Mouse (Mus musculus) G1E-ER4 (cell line): ENCODE data around the gene Tmem169. TPM values are rescaled to one million over a fixed set of nuclear protein-coding genes. Genes with fewer than 3 reads are reported as not detected.

Source experiments
- GATA1 ChIP-seq: IDR thresholded peaks from one replicate; pipeline ENCODE4 v1.8.0; 2012; ENCODE audit warnings: low read length, inconsistent platforms
- polyA plus RNA-seq: library from polyadenylated mRNA; stranded (reverse); fragments of >175 nt; gene quantifications from 2 replicates; pipeline ENCODE4 v1.2.3, GENCODE M21; 2012

Gene Tmem169
- polyA plus RNA-seq, result not detected in 2 replicates

GRCm38 (mm10) chr1:72283992-72284485 lies at the start of gene Tmem169, which contains the start of gene Pecr:
TSS of gene Tmem169 (plus strand) at chr1:72284369.
TSS of gene Pecr (minus strand) at chr1:72284314.
- no peak for TF ChIP-seq GATA1

DNA sequence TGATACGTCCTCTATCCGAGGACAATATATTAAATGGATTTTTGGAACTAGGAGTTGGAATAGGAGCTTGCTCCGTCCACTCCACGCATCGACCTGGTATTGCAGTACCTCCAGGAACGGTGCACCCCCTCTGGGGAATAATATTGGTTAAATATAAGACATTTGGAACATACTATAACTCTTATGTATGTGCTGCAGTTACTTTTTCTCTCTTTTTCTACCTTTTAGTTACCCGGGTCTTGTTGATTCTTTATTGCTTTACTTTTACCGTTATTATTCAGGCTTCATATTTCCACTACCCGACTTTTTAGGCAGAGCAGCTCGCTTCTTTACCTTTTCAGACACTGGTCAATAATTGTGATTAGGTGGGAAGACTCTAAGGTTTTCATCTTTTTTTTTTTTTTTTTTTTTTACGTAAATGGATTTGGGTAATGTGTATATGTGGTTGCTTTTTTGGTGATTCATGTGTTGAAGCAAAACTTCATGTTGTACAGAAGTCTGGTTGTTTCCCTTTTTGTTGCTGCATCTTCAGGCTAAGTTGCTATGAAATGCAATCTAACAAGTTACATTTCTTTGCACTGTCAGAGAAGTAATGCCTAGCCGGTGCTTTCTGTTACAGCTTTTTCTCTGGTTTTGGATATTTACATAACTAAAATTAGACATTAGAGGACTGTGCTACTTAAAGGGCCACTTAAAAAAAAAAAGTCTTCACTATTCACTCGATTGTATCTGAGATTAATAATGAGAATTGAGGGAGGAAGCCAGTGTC lies 47.0 kb upstream of the Tmem169 start:
- TF ChIP-seq GATA1, result no peak

DNA sequence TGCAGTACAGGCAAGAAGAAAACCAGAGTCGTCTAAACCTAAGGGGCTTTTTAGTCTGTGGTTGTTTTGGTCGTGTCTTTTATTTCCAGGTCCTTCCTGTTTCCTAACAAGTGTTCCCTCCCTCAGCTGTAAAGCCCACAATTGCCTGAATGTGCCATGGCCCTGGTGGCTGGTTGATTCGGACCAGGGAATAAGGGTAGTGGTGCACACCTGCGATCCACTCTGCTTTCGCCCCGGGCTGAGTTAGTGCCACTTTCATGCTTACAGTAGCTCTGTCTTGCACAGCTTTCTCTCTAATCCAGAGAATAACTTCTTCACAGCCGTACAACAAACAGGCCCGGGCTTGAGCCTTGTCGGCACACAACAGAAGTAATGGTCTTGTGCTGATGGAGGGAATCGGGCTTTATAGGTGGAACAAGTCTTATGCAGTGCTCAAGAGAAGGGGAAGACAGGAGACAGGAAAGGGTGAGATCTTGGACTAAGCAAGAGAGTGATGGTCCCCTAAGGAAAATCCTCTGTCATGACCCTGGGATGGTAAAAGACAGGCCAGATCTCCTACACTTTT lies 46.1 kb upstream of the Tmem169 start:
- TF ChIP-seq GATA1, result no peak

DNA sequence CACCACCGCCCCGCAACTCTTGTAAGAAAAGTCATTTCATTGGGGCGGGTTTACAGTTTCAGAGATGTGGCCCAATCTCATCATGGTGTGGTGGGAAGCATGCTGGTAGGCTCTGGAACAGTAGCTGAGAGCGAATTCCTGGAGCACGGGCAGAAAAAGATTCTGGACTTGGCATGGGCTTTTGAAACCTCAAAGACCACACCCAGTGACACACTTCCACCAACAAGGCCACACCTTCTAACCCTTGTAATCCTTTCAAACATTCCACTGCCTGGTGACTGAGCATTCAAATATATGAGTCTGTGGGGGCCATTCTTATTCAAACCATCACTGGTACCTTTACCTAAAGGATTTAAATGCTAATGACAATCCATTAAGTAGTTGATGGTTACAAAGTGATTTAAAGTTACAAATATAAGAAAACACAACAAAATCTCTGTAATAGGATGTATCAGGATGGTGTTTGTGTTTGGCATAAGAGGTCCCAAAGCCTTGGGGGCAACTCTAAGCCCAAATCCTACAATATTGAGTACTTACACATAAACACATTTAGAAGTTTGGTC lies 41.5 kb upstream of the Tmem169 start:
- no peak for TF ChIP-seq GATA1

GRCm38 (mm10) chr1:72243656-72244316 lies 40.4 kb upstream of the Tmem169 start:
- TF ChIP-seq GATA1, result peak; percentile 58

DNA sequence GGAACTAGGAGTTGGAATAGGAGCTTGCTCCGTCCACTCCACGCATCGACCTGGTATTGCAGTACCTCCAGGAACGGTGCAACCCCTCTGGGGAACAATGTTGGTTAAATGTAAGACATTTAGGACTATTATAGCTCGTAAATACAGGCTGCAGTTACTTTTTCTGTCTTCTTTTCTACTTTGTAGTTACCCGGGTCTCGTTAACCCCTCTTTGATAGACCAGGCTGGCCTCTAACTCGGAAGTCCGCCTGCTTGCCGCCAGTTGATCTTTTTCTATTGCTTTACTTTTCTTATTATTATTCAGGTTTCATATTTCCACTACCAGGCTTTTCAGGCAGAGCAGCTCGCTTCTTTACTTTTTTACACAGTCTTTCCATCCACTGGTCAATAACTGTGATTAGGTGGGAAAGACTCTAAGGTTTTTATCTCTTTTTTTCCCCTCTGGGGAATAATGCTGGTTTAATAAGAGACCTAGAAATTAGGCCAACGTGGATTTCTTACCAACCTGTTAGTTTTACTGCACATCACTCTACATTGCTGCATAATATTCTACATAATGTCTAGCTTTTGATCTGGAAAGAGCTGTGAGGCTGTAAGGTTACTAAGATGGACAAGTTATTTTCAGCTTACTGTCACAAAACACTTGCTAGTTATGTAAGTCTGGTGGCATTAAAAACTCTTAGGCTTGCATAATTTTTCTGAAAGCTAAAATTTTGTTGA lies 39.7 kb upstream of the Tmem169 start:
- no peak for TF ChIP-seq GATA1

DNA sequence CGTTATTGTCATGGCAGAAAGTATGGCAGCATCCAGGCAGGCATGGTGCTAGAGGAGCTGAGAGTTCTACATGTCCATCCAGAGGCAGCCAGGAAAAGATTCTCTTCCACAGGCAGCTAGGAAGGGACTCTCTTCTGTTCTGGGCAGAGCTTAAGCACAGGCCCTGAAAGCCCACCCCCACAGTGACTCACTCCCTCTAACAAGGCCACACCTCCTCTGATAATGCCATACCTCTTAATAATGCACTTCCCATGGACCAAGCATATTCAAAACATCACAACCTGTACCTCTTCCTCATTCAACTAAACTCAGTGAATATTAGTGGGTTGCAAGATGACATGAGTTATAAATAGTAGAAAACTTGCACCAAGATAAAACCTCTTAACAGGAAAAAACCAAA lies 32.4 kb upstream of the Tmem169 start:
- TF ChIP-seq GATA1, result no peak

DNA sequence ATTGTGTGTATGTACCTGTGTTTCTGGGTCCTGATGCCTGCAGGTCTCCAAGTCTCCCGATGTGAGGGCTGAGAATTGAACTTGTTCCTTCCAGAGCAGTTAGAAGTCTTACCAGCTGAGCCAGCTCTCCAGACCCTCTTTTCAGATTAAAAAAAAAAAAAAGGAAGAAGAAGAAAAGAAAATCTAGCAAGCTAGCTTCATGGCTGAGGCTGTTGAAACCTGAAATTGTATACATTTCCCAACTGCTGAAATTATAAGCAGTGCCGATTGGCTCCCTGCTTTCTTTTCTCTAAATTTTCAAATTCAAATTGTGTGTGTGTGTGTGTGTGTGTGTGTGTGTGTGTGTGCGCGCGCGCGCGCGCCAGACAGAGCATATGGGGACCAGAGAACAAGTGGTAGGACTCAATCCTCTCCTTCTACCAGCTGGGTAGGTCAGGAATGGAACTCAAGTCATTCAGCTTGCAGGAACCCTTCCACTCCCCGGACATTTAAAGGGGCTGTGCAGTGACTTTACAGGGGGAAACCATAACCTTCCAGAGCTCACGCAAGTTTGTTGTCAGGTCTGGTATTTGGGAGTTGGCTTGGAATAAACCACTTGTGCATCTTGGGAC lies 30.2 kb upstream of the Tmem169 start:
- TF ChIP-seq GATA1, result no peak

- TF ChIP-seq GATA1, result peak; percentile 22
Observed at GRCm38 (mm10) chr1:72254545-72255061, 29.6 kb upstream of the Tmem169 start.

DNA sequence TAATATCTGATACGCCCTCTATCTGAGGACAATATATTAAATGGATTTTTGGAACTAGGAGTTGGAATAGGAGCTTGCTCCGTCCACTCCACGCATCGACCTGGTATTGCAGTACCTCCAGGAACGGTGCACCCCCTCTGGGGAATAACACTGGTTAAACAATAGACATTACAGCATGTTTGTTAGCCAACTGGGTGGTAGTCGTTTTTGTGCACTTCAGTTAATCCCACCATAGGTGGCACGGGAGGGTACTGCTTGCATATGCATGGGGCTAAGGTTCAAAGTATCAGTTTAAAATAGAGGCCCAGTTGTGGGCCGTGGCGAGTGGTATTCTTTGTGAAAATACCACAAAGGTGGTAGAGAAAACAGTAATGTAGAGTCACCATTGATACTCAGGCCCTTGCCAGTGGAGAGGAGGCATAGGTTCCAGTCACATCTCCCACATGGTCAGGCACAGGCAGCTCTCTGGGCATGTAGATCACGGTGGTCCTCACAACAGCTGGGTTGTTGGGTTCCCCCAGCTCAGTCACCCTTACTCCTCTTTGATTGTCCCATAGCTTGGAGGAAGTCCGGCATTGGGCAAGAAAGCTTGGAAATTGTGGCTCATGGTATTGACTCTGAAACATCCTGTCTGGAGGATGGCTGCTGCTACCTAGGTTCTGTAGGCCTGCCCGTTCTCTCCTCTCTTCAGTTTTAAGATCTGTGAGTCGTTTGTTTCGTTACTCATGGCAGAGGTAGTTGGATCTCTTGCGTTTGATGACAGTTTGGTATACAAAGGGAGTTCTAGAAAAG lies 28.9 kb upstream of the Tmem169 start:
- TF ChIP-seq GATA1, result no peak

- TF ChIP-seq GATA1, result no peak
Observed at GRCm38 (mm10) chr1:72255854-72256175, 28.4 kb upstream of the Tmem169 start.

DNA sequence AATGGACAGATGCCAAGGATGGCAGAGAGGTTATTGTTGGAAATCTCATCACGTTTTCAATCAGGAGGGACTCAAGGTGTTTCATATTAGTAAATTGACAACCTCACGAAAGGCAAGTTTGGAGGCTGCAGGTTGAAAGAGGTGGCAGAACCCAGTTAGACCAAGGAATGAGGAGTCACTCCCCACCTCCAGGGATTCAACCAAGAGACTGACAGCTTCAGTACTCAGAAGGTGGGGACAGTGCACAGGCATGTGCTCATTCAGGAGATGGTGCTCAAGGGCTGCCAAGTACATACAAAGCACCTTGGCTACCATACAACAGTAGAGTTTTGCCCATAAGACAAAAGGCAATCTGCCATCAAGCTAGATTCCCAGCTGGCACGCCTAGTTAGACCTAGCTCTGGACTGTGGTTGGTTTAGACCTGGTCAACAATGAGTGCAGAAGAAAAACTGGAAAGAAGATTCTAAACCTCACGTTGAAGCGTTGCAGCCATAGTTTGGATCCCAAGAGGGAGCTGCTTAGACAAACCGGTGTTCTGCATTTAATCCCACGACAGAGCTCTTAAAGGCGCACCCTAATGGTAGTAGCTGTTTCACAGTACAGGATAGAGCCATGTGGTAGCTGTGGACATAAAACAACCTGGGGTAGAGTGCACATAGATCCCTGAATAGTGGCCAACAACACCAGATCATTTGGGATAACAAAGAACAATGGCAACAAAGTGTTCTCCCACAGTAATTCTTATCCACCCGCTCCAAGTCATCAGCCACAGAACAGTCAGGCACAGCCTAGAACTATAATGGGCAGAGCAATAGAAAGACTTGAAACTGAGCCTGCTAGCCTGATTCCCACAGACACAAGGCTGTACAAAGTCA lies 27.6 kb upstream of the Tmem169 start:
- no peak for TF ChIP-seq GATA1

DNA sequence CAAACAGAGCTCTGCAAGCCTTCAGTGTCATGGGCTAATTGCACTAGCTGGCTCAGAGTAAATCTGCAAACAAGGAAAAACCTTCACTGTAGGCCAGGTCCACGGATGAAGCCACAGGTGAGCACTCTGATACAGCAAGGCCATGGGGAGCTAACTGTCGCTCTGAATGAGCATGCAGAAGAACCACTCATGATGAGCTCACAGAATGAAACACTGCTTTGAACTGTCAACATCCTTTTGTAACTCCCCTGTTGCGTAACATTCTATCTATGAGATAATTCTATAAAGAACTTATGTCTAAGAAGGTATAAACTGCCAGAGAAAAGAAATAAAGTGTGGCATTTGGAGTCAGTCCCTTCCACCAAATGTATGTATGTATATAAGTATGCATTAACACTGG lies 21.1 kb upstream of the Tmem169 start:
- no peak for TF ChIP-seq GATA1
